Mouse (Mus musculus) CH12.LX (cell line): ENCODE data around the gene 6030468B19Rik. TPM values are rescaled to one million over a fixed set of nuclear protein-coding genes. Genes with fewer than 3 reads are reported as not detected.

ENCODE experiments used
- DNase-seq: peaks from one replicate; pipeline ENCODE4 v3.0.0-alpha.2; 2013; ENCODE audit errors: extremely low read depth
- H3K27ac ChIP-seq: 2 replicates; pipeline ENCODE4 v1.5.1; 2012; ENCODE audit warnings: low read depth, mild to moderate bottlenecking, control low read depth, moderate library complexity; ENCODE audit not compliant: insufficient read depth
- H3K27me3 ChIP-seq: replicated peaks from 2 replicates; pipeline ENCODE3; 2012; ENCODE audit warnings: inconsistent platforms
- H3K36me3 ChIP-seq, 2 experiments: replicated peaks in 1 of 2; 2 replicates each; pipeline versions ENCODE3 to v1.6.1; 2012; ENCODE audit warnings: inconsistent platforms in 1 of 2, low read length in 1 of 2, mild to moderate bottlenecking in 1 of 2, mixed read lengths in 1 of 2, moderate library complexity in 1 of 2; ENCODE audit not compliant: control insufficient read depth in 1 of 2, insufficient read depth in 1 of 2
- H3K4me1 ChIP-seq, 2 experiments: 2 replicates each; pipeline ENCODE4 v1.6.1; 2012; ENCODE audit warnings: inconsistent platforms in 1 of 2, moderate library complexity in 1 of 2; ENCODE audit not compliant: insufficient read depth in 2 of 2, control insufficient read depth in 1 of 2
- H3K4me2 ChIP-seq: 2 replicates; pipeline ENCODE4 v1.6.1; 2012; ENCODE audit warnings: low read depth, mild to moderate bottlenecking, control low read depth; ENCODE audit not compliant: poor library complexity, insufficient read depth, severe bottlenecking
- H3K4me3 ChIP-seq, 3 experiments: fragments of 150-350 bp in 1 of 3; sonication (generic) in 1 of 3; replicated peaks in 1 of 3; 2 replicates each; pipeline versions ENCODE3 to v1.5.1; 2011 to 2012; ENCODE audit warnings: low read depth in 2 of 3, low read length in 2 of 3, mild to moderate bottlenecking in 2 of 3, moderate library complexity in 2 of 3, control low read depth in 1 of 3, improper control_type of control experiment in 1 of 3, inconsistent platforms in 1 of 3, mixed read lengths in 1 of 3; ENCODE audit not compliant: poor library complexity in 1 of 3
- H3K79me2 ChIP-seq: replicated peaks from 2 replicates; pipeline ENCODE4 v1.6.1; 2012; ENCODE audit warnings: mild to moderate bottlenecking, moderate library complexity; ENCODE audit not compliant: control insufficient read depth, poor library complexity, insufficient read depth, severe bottlenecking; ENCODE audit errors: extremely low read depth
- H3K9ac ChIP-seq: 2 replicates; pipeline ENCODE4 v1.6.1; 2012; ENCODE audit warnings: low read depth, mild to moderate bottlenecking, control low read depth, moderate library complexity; ENCODE audit not compliant: insufficient read depth
- H3K9me3 ChIP-seq: replicated peaks from 2 replicates; pipeline ENCODE3; 2012; ENCODE audit warnings: low read length, inconsistent platforms, mixed read lengths
- BHLHE40 ChIP-seq: IDR thresholded peaks from 2 replicates; pipeline ENCODE4 v1.6.1; 2011; ENCODE audit warnings: mild to moderate bottlenecking, low read depth, low read length, improper control_type of control experiment
- CHD1 ChIP-seq: IDR thresholded peaks from 2 replicates; pipeline ENCODE4 v1.6.1; 2012; ENCODE audit warnings: low read depth, low read length, improper control_type of control experiment, inconsistent platforms
- CHD2 ChIP-seq: IDR thresholded peaks from 2 replicates; pipeline ENCODE4 v1.6.1; 2011; ENCODE audit warnings: low read length, improper control_type of control experiment
- CTCF ChIP-seq, 2 experiments: IDR thresholded peaks in 1 of 2; conservative IDR thresholded peaks in 1 of 2; 2 replicates each; pipeline ENCODE4 v1.5.1; 2011 to 2012; ENCODE audit warnings: low read depth in 2 of 2, low read length in 2 of 2, improper control_type of control experiment in 1 of 2, inconsistent platforms in 1 of 2, mild to moderate bottlenecking in 1 of 2, moderate library complexity in 1 of 2
- E2F4 ChIP-seq: IDR thresholded peaks from 2 replicates; pipeline ENCODE4 v1.6.1; 2011; ENCODE audit warnings: low read depth, low read length, improper control_type of control experiment; ENCODE audit not compliant: insufficient replicate concordance
- ELF1 ChIP-seq: IDR thresholded peaks from 2 replicates; pipeline ENCODE4 v1.6.1; 2014; ENCODE audit warnings: low read depth, mild to moderate bottlenecking, inconsistent platforms, low read length, improper control_type of control experiment
- ETS1 ChIP-seq: conservative IDR thresholded peaks from 2 replicates; pipeline ENCODE4 v1.6.1; 2012; ENCODE audit warnings: low read depth, mild to moderate bottlenecking, inconsistent platforms, low read length, improper control_type of control experiment, moderate library complexity
- GABPA ChIP-seq: IDR thresholded peaks from 2 replicates; pipeline ENCODE4 v1.6.1; 2012; ENCODE audit warnings: low read depth, low read length, improper control_type of control experiment, inconsistent platforms; ENCODE audit not compliant: insufficient replicate concordance
- HCFC1 ChIP-seq: IDR thresholded peaks from 2 replicates; pipeline ENCODE4 v1.6.1; 2012; ENCODE audit warnings: low read depth, mild to moderate bottlenecking, inconsistent platforms, low read length, improper control_type of control experiment
- JUN ChIP-seq: IDR thresholded peaks from 2 replicates; pipeline ENCODE4 v1.6.1; 2011; ENCODE audit warnings: low read depth, mild to moderate bottlenecking, low read length, improper control_type of control experiment, moderate library complexity; ENCODE audit not compliant: insufficient read depth
- JUND ChIP-seq: conservative IDR thresholded peaks from 2 replicates; pipeline ENCODE4 v1.6.1; 2011; ENCODE audit warnings: low read depth, low read length, improper control_type of control experiment
- KAT2A ChIP-seq: IDR thresholded peaks from 2 replicates; pipeline ENCODE4 v1.6.1; 2012; ENCODE audit warnings: low read length, improper control_type of control experiment, inconsistent platforms; ENCODE audit not compliant: insufficient replicate concordance
- MAX ChIP-seq: IDR thresholded peaks from 2 replicates; pipeline ENCODE4 v1.6.1; 2011; ENCODE audit warnings: low read length, improper control_type of control experiment
- MAZ ChIP-seq: IDR thresholded peaks from 2 replicates; pipeline ENCODE4 v1.6.1; 2012; ENCODE audit warnings: low read depth, mild to moderate bottlenecking, inconsistent platforms, low read length, improper control_type of control experiment, moderate library complexity
- MXI1 ChIP-seq: IDR thresholded peaks from 2 replicates; pipeline ENCODE4 v1.6.1; 2011; ENCODE audit warnings: mild to moderate bottlenecking, low read depth, low read length, improper control_type of control experiment
- NELFE ChIP-seq: IDR thresholded peaks from 2 replicates; pipeline ENCODE4 v1.6.1; 2011; ENCODE audit warnings: low read depth, low read length, improper control_type of control experiment
- NRF1 ChIP-seq: IDR thresholded peaks from 2 replicates; pipeline ENCODE4 v1.6.1; 2014; ENCODE audit warnings: low read depth, mild to moderate bottlenecking, inconsistent platforms, low read length, improper control_type of control experiment, moderate library complexity
- PAX5 ChIP-seq: IDR thresholded peaks from 2 replicates; pipeline ENCODE4 v1.6.1; 2012; ENCODE audit warnings: low read length, inconsistent platforms, mixed read lengths
- POLR2A ChIP-seq: IDR thresholded peaks from 2 replicates; pipeline ENCODE4 v1.6.1; 2011; ENCODE audit warnings: low read depth, mild to moderate bottlenecking, improper control_type of control experiment, low read length
- RAD21 ChIP-seq: IDR thresholded peaks from 2 replicates; pipeline ENCODE4 v1.6.1; 2011; ENCODE audit warnings: low read depth, mild to moderate bottlenecking, low read length, improper control_type of control experiment, moderate library complexity
- RCOR1 ChIP-seq: conservative IDR thresholded peaks from 2 replicates; pipeline ENCODE4 v1.6.1; 2012; ENCODE audit warnings: low read depth, mild to moderate bottlenecking, inconsistent platforms, low read length, improper control_type of control experiment
- SIN3A ChIP-seq: IDR thresholded peaks from 2 replicates; pipeline ENCODE4 v1.6.1; 2012; ENCODE audit warnings: low read length, improper control_type of control experiment, inconsistent platforms
- SMC3 ChIP-seq: IDR thresholded peaks from 2 replicates; pipeline ENCODE4 v1.6.1; 2011; ENCODE audit warnings: low read depth, low read length, improper control_type of control experiment
- USF1 ChIP-seq: IDR thresholded peaks from 2 replicates; pipeline ENCODE4 v1.6.1; 2014; ENCODE audit warnings: low read depth, mild to moderate bottlenecking, inconsistent platforms, low read length, improper control_type of control experiment
- USF2 ChIP-seq: conservative IDR thresholded peaks from 2 replicates; pipeline ENCODE4 v1.6.1; 2011; ENCODE audit warnings: low read depth, low read length, improper control_type of control experiment
- dilution Hi-C: fragments of 300-500 bp; cut with MboI; formaldehyde crosslinking; loops from 2 replicates; pipeline ENCODE4 v1.14.3; 2020; ENCODE audit warnings: low sequenced_read_pairs; ENCODE audit not compliant: extremely low pct_unique_long_range_greater_than_20kb, extremely low pct_ligation_motif_present
- in situ Hi-C: fragments of 300-500 bp; cut with MboI; formaldehyde crosslinking; loops from 3 replicates; pipeline ENCODE4 v1.14.3; 2019; ENCODE audit warnings: low sequenced_read_pairs, low pct_ligation_motif_present, low pct_unique_long_range_greater_than_20kb, mixed read lengths
- polyA plus RNA-seq: library from polyadenylated mRNA; unstranded; fragments of >175 nt; gene quantifications from 2 replicates; pipeline ENCODE4 v1.2.1, GENCODE M21; 2012; ENCODE audit warnings: low read depth; ENCODE audit not compliant: insufficient read length
- total RNA-seq, 2 experiments: library from RNA; depleted of rRNA; stranded (reverse); fragments of 300-350 nt in 1 of 2; fragments of >200 nt in 1 of 2; gene quantifications; 2 replicates each; pipeline ENCODE4 v1.2.3; 2012 to 2014

Gene 6030468B19Rik
- total and polyA plus RNA-seq, 3 experiments, result 0.93 to 1.7 (median 1.5) TPM

GRCm38 (mm10) chr11:117838572-117838971 is 41.1 kb downstream of the 6030468B19Rik start:
- dilution Hi-C loops (no loop called here), in situ Hi-C loops (no loop called here)
- Histone ChIP-seq H3K4me1 (peaks cover 7 to 13% of the 10 kb centered on the region in 2 experiments), H3K9me3 (no peaks in the 10 kb centered on the region), H3K79me2 (no peaks in the 10 kb centered on the region), H3K9ac (no peak overlapping the region), H3K36me3 (peaks cover 3 to 30% of the 10 kb centered on the region in 2 experiments), H3K27ac (no peak overlapping the region), H3K4me2 (no peak overlapping the region), H3K4me3 (no peak overlapping the region), H3K27me3 (no peaks in the 10 kb centered on the region)
- no peak for DNase-seq
- TF ChIP-seq NELFE (no peak), GABPA (no peak), CTCF (conservative IDR thresholded peaks at IDR 0.05 in 1 of 2, IDR thresholded peaks at IDR 0.05 in 1 of 2; ENCODE audit: low read depth in 2 of 2, low read length in 2 of 2) (no peak), E2F4 (no peak), PAX5 (no peak), USF1 (no peak), RCOR1 (no peak), HCFC1 (no peak), POLR2A (no peak), JUND (no peak), MAZ (no peak), SIN3A (no peak), MAX (no peak), ELF1 (no peak), RAD21 (no peak), CHD1 (no peak), ETS1 (no peak)

GRCm38 (mm10) chr11:117839021-117839420 is 41.6 kb downstream of the 6030468B19Rik start:
- no peak overlapping the region for H3K9ac ChIP-seq
- dilution Hi-C loops, result no loop called here

More at GRCm38 (mm10) chr11:117839021-117839420, 41.6 kb downstream of the 6030468B19Rik start:
- H3K79me2 ChIP-seq, result no peaks in the 10 kb centered on the region
- H3K4me3 ChIP-seq, result no peak overlapping the region
- in situ Hi-C loops, result no loop called here
- DNase-seq, result no peak
- peaks cover 7 to 13% of the 10 kb centered on the region in 2 experiments for H3K4me1 ChIP-seq
- H3K36me3 ChIP-seq, result peaks cover 3 to 30% of the 10 kb centered on the region in 2 experiments
- no peaks in the 10 kb centered on the region for H3K27me3 ChIP-seq
- H3K4me2 ChIP-seq, result no peak overlapping the region
- H3K9me3 ChIP-seq, result no peaks in the 10 kb centered on the region
- no peak overlapping the region for H3K27ac ChIP-seq
- no peak for TF ChIP-seq SMC3
- TF ChIP-seq USF2, result no peak
- TF ChIP-seq CHD2, result no peak
- no peak for TF ChIP-seq KAT2A
- no peak for TF ChIP-seq CHD1
- no peak for TF ChIP-seq MXI1
- TF ChIP-seq MAX, result no peak
- TF ChIP-seq CTCF (conservative IDR thresholded peaks at IDR 0.05 in 1 of 2, IDR thresholded peaks at IDR 0.05 in 1 of 2; ENCODE audit: low read depth in 2 of 2, low read length in 2 of 2), result no peak
- no peak for TF ChIP-seq POLR2A
- TF ChIP-seq GABPA, result no peak
- TF ChIP-seq BHLHE40, result no peak
- no peak for TF ChIP-seq ELF1
- no peak for TF ChIP-seq E2F4
- TF ChIP-seq JUN, result no peak
- no peak for TF ChIP-seq NRF1
- TF ChIP-seq, all 38 proteins: peak for 0
